Mouse (Mus musculus): ENCODE measurements around the gene Tmem256.

The Tmem256 gene

DNA sequence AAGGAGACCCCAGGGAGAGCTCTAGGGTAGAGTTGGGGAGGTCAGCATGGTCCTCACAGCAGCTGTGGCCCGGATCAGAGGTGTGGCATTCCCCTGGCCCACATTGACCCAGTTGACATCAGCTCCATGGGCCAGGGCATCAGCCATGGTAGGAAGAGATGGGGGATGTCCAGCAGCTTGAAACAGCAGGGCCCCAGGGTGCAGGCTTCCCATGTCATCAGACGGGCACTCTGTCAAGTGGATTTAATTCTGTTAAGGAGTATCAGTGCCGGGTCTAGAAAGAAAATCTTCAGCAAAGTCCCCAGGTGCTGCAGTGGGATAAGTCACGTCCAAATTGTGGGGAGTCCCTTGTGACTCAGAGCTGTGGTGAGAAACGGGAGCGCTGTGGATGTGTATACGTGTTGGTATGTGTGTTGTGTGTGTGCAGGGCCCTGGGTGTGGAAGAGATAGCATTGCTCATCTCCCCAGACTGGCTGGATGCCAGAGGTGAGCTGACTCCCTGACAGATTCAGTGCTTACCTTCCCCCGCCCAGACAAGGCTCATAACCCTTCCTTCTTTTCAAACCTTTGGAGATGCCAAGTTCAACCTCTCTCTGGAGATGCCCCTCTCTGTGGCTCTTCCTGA, 45.3 kb downstream of the Tmem256 start:
- no peak for DNase-seq (ENCODE audit: low spot score in 2 of 2)

DNA sequence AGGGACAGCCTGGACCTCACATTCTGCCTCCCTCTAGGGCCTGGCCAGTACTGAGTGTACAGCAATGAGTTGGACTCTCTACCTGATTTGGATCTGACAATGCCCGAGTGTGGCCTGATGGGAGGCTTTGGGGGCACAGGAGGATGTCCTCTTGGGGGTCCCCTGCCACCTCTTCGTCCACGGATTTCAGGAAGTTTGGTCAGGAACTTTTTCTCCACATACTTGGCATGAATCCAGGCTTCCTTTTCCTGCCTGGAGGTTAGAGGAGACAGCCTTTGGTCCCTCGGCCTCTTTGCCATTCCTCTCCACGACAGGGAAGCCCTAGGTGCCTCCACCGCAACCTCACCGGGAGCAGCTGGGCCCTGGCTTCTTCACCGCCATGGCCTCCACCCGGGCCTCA, 45.9 kb downstream of the Tmem256 start:
- no peak for DNase-seq (ENCODE audit: low spot score in 2 of 2)

DNA sequence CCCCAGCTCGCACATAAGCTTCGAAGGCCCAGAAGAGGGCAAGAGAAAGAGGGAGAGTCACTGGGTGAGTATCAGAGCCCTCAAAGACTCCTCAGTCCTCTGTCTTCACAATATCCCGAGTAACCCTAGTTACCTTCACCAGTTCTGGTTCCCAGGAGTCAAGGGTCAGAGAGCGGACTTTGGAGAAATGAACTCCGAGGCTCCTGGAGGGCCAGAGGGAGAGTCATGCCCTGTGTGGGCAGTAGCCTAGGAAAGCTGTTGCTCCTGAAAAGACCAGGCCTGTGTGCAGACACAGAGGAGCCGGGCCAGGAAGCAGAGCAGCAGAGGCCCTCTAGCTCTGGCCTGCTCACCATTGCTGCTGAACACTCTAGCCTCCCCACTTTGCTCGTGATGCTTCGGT, 46.3 kb downstream of the Tmem256 start:
- no peak for DNase-seq (ENCODE audit: low spot score in 2 of 2)

DNA sequence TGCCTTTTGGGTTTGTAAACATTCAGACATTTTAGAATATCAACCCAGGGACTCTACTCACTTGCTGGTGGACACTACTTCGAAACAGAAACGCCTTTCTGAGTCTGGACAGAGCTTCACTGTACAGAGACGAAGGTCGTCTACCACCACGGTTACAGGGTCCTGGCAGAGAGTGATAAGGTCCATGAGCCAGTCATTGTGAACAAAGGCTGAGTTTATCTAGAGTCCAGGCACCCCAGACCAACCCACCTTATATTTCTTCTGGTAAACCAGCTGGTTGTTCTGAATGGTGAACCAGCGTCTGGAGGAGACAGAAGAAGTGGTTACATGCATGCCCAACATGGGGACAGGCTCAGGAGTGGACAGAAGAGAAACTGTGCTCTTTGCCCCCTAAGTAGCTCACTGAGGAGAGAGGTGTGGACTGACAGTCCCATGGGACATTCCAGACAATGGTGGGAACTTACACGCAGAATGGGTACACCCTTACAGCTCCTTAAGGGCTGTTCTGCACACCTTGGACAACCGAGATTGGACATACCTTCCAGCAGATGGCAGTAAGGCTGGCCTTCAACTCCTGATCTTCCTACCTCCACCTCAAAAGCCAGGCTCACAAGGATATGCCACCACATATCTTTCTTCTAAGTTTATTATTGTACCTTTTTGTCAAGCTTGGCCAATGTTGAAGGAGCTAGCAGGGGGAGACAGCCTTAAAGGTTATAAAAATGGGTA, 48.8 kb downstream of the Tmem256 start:
- DNase-seq (ENCODE audit: low spot score in 2 of 2): no peak
